In genomic region chr13:45579751-45580150, GRCm38 (mm10) we compare ENCODE assay signal across 19 mouse cellular contexts.
"Had no signal": no experiment of that assay in that cellular context is flagged by ENCODE, and none has a peak within 500 bp of the region (broad histone marks: within the 10 kb centered on the region; RNA-seq: fewer than 3 reads in every experiment).

No protein-coding gene starts in this region.

- H3K27me3 ChIP-seq: liver, embryonic 12.5 days; midbrain, embryonic 12.5 days; neural tube, embryonic 13.5 days; neural tube, embryonic 15.5 days had no signal

- H3K4me1 ChIP-seq: liver, embryonic 12.5 days; midbrain, embryonic 10.5 days; midbrain, embryonic 12.5 days had no signal

- DNase-seq: lung, adult 2 months; lung, postnatal 36 days; midbrain, embryonic 14.5 days; retina, postnatal 1 day; right cerebral cortex, adult 18-20 months; right cerebral cortex, postnatal 25 days; right cerebral cortex, postnatal 4 days; spleen, adult 18-20 months; thymus, adult 18-20 months; thymus, postnatal 14 days; thymus, postnatal 36 days had no signal

- ATAC-seq: liver, embryonic 12.5 days; midbrain, embryonic 16.5 days had no signal

- H3K36me3 ChIP-seq: liver, embryonic 12.5 days; midbrain, embryonic 10.5 days; midbrain, embryonic 12.5 days; neural tube, embryonic 13.5 days; neural tube, embryonic 15.5 days had no signal

- H3K4me2 ChIP-seq: liver, embryonic 12.5 days; midbrain, embryonic 12.5 days; neural tube, embryonic 13.5 days; neural tube, embryonic 15.5 days had no signal

- H3K9ac ChIP-seq: liver, embryonic 12.5 days; liver, embryonic 14.5 days; midbrain, embryonic 12.5 days; neural tube, embryonic 13.5 days; neural tube, embryonic 15.5 days had no signal

- H3K9me3 ChIP-seq: liver, embryonic 12.5 days; midbrain, embryonic 12.5 days; neural tube, embryonic 13.5 days; neural tube, embryonic 15.5 days had no signal

- H3K4me3 ChIP-seq: liver, embryonic 12.5 days; midbrain, embryonic 10.5 days; midbrain, embryonic 12.5 days; myocyte; neural tube, embryonic 13.5 days; neural tube, embryonic 15.5 days had no signal

- H3K27ac ChIP-seq: liver, embryonic 12.5 days; liver, embryonic 14.5 days; midbrain, embryonic 10.5 days; midbrain, embryonic 12.5 days; neural tube, embryonic 13.5 days; neural tube, embryonic 15.5 days had no signal
